Mouse (Mus musculus): ENCODE measurements around the gene Thbs3. TPM values are rescaled to one million over a fixed set of nuclear protein-coding genes. Genes with fewer than 3 reads are reported as not detected.
A peak's percentile ranks its signal among the peaks of the same experiment; 100 is the strongest.

Gene Thbs3
- polyA plus RNA-seq, 1 experiment from 2014 or later: 1.3 TPM

GRCm38 (mm10) chr3:89246261-89247100 is 31.5 kb downstream of the Thbs3 start, which contains the start of gene Trim46:
TSS of gene Trim46 (minus strand) at chr3:89246309.
- H3K4me1 ChIP-seq (ENCODE audit: insufficient read depth): peaks cover 46% of the 10 kb centered on the region
- TF ChIP-seq EP300 (IDR thresholded peaks at IDR 0.05; ENCODE audit: low read depth) (no peak), CTCF (IDR thresholded peaks at IDR 0.05; ENCODE audit: low read depth) (peak; percentile 99)
- peaks cover 5% of the 10 kb centered on the region; the same call in 1 of the 2 replicates for H3K36me3 ChIP-seq (replicated peaks; ENCODE audit: insufficient read depth, low read length)
- DNase-seq (peak; percentile 89), ATAC-seq (peak; percentile 57)
- H3K9ac ChIP-seq (replicated peaks): peak within 1 kb of the TSS; percentile 70
- H3K4me3 ChIP-seq (ENCODE audit: low read depth, low read length): peak within 1 kb of the TSS; percentile 65
- 1% methylated on average over 40 of the region's 42 CpGs for WGBS (ENCODE audit: insufficient replicate concordance)
- H3K9me3 ChIP-seq (ENCODE audit: low read length): no peaks in the 10 kb centered on the region
- H3K27me3 ChIP-seq (ENCODE audit: insufficient read depth, low read length): peaks cover 14% of the 10 kb centered on the region
- H3K4me2 ChIP-seq (ENCODE audit: low read depth, low read length): peak within 1 kb of the TSS; percentile 89
- peak within 1 kb of the TSS; percentile 64 for H3K27ac ChIP-seq (ENCODE audit: low read depth)

- no peak for DNase-seq
- 63% methylated on average over 4 of the region's 4 CpGs for WGBS (ENCODE audit: insufficient replicate concordance)
- no peak overlapping the region for H3K27ac ChIP-seq (ENCODE audit: low read depth)
- no peaks in the 10 kb centered on the region for H3K9me3 ChIP-seq (ENCODE audit: low read length)
- H3K4me1 ChIP-seq (ENCODE audit: insufficient read depth): peaks cover 51% of the 10 kb centered on the region
- peak overlapping the region; percentile 89 for H3K4me2 ChIP-seq (ENCODE audit: low read depth, low read length)
- H3K36me3 ChIP-seq (replicated peaks; ENCODE audit: insufficient read depth, low read length): peaks cover 5% of the 10 kb centered on the region; the same call in 1 of the 2 replicates
- H3K27me3 ChIP-seq (ENCODE audit: insufficient read depth, low read length): peaks cover 14% of the 10 kb centered on the region
- no peak overlapping the region for H3K4me3 ChIP-seq (ENCODE audit: low read depth, low read length)
- TF ChIP-seq CTCF (IDR thresholded peaks at IDR 0.05; ENCODE audit: low read depth): no peak
- TF ChIP-seq EP300 (IDR thresholded peaks at IDR 0.05; ENCODE audit: low read depth): no peak
- H3K9ac ChIP-seq (replicated peaks): no peak overlapping the region
- no peak for ATAC-seq
Measured at GRCm38 (mm10) chr3:89247466-89247865, 32.5 kb downstream of the Thbs3 start.

- DNase-seq: peak; percentile 70
- no peak overlapping the region for H3K4me3 ChIP-seq (ENCODE audit: low read depth, low read length)
- peak; percentile 41 for ATAC-seq
- H3K4me1 ChIP-seq (ENCODE audit: insufficient read depth): peaks cover 33% of the 10 kb centered on the region
- TF ChIP-seq EP300 (IDR thresholded peaks at IDR 0.05; ENCODE audit: low read depth): no peak
- peak; percentile 82 for TF ChIP-seq CTCF (IDR thresholded peaks at IDR 0.05; ENCODE audit: low read depth)
- H3K27me3 ChIP-seq (ENCODE audit: insufficient read depth, low read length): no peaks in the 10 kb centered on the region
- H3K9me3 ChIP-seq (ENCODE audit: low read length): no peaks in the 10 kb centered on the region
- no peak overlapping the region for H3K9ac ChIP-seq (replicated peaks)
- peaks cover 5% of the 10 kb centered on the region; the same call in 1 of the 2 replicates for H3K36me3 ChIP-seq (replicated peaks; ENCODE audit: insufficient read depth, low read length)
- H3K27ac ChIP-seq (ENCODE audit: low read depth): peak overlapping the region; percentile 49
- peak overlapping the region; percentile 65 for H3K4me2 ChIP-seq (ENCODE audit: low read depth, low read length)
- WGBS (ENCODE audit: insufficient replicate concordance): 18% methylated on average over 7 of the region's 7 CpGs
Measured at GRCm38 (mm10) chr3:89250435-89251040, 35.6 kb downstream of the Thbs3 start.

DNA sequence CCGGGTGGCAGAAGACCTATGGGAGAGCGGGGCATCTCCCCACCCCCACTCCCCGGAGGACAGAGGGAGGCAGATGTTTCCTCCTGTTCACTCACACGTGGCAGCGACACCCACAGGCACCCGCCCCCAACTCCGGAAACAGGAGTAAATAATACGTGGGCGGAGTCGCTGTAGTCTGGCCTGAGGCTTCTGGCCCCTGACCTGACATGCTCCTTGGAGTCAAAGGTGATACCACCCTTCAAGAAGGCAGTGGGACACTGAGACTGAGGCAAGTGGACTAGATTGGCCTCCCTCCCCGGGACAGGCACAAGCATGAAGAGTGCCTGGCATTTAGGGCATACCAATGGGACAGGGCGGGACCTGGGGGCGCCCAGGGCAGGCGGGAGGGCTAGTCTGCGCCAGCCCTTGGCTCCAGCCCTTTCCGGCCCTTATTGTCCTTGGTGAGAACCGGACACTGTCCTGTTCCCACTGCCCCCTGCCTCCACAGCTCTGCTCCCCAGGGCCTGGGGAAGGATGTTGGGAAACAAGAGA is 36.5 kb downstream of the Thbs3 start:
- Histone ChIP-seq H3K36me3 (replicated peaks; ENCODE audit: insufficient read depth, low read length) (peaks cover 5% of the 10 kb centered on the region; the same call in 1 of the 2 replicates), H3K4me3 (ENCODE audit: low read depth, low read length) (peak overlapping the region; percentile 32), H3K27me3 (ENCODE audit: insufficient read depth, low read length) (no peaks in the 10 kb centered on the region), H3K4me2 (ENCODE audit: low read depth, low read length) (peak overlapping the region; percentile 65), H3K9me3 (ENCODE audit: low read length) (no peaks in the 10 kb centered on the region), H3K27ac (ENCODE audit: low read depth) (peak overlapping the region; percentile 55), H3K9ac (replicated peaks) (peak overlapping the region; percentile 44), H3K4me1 (ENCODE audit: insufficient read depth) (peaks cover 29% of the 10 kb centered on the region)
- TF ChIP-seq CTCF (IDR thresholded peaks at IDR 0.05; ENCODE audit: low read depth): 0 out of 2 replicates have a peak, but pooled peaks have one; percentile 13
- no peak for TF ChIP-seq EP300 (IDR thresholded peaks at IDR 0.05; ENCODE audit: low read depth)
- peak; percentile 73 for DNase-seq
- ATAC-seq: peak; percentile 66
- 2% methylated on average over 17 of the region's 17 CpGs for WGBS (ENCODE audit: insufficient replicate concordance)

DNA sequence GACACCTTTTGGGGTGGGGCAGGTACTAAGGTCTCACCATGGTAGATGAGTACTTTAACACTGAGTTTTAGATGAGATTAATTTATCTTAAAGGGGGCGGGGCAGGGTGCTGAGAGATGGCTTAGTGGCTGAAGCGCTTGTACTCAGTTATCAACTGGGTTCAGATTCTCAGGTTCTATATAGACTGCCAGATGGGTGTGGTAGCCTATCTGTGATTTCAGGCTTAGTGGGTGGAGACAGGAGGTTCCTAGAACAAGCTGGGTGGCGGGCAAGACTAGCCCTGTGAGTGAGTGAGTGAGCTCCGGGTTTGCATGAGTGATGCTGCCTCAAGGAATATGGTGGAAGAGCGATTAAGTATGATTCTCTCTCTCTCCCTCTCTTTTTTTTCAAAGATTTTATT is 40.0 kb downstream of the Thbs3 start:
- Histone ChIP-seq H3K9me3 (ENCODE audit: low read length) (no peaks in the 10 kb centered on the region), H3K4me3 (ENCODE audit: low read depth, low read length) (no peak overlapping the region), H3K27ac (ENCODE audit: low read depth) (no peak overlapping the region), H3K9ac (replicated peaks) (no peak overlapping the region), H3K4me1 (ENCODE audit: insufficient read depth) (peaks cover 15% of the 10 kb centered on the region), H3K36me3 (replicated peaks; ENCODE audit: insufficient read depth, low read length) (no peaks in the 10 kb centered on the region), H3K4me2 (ENCODE audit: low read depth, low read length) (no peak overlapping the region), H3K27me3 (ENCODE audit: insufficient read depth, low read length) (no peaks in the 10 kb centered on the region)
- TF ChIP-seq CTCF (IDR thresholded peaks at IDR 0.05; ENCODE audit: low read depth) (no peak), EP300 (IDR thresholded peaks at IDR 0.05; ENCODE audit: low read depth) (no peak)
- 73% methylated on average over 5 of the region's 5 CpGs for WGBS (ENCODE audit: insufficient replicate concordance)
- DNase-seq: no peak
- no peak for ATAC-seq

DNA sequence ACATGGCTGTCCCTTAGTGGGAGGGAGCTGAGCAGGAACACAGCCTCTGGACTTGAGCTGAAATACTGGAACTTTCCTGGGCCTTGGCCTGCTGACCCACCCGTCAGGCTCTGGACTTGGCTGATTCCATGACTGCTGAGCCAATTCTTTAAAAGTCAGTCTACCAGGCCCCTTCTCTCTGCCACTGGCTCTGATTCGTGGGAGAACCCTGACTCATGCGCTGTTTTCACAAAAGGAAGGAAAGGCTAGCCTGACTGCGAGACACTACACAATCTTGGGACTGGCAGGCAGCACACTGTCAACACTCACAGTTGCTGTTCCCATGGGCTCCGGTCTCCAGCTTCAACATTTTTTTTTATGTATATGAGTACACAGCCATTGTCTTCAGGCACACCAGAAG is 41.2 kb downstream of the Thbs3 start:
- H3K27ac ChIP-seq (ENCODE audit: low read depth): no peak overlapping the region
- 64% methylated on average over 5 of the region's 5 CpGs for WGBS (ENCODE audit: insufficient replicate concordance)
- no peak overlapping the region for H3K4me3 ChIP-seq (ENCODE audit: low read depth, low read length)
- TF ChIP-seq CTCF (IDR thresholded peaks at IDR 0.05; ENCODE audit: low read depth) (no peak), EP300 (IDR thresholded peaks at IDR 0.05; ENCODE audit: low read depth) (no peak)
- no peaks in the 10 kb centered on the region for H3K9me3 ChIP-seq (ENCODE audit: low read length)
- ATAC-seq (0 out of 2 replicates have a peak, but pooled peaks have one; percentile 22), DNase-seq (no peak)
- H3K36me3 ChIP-seq (replicated peaks; ENCODE audit: insufficient read depth, low read length): no peaks in the 10 kb centered on the region
- H3K27me3 ChIP-seq (ENCODE audit: insufficient read depth, low read length): no peaks in the 10 kb centered on the region
- H3K4me2 ChIP-seq (ENCODE audit: low read depth, low read length): no peak overlapping the region
- no peak overlapping the region for H3K9ac ChIP-seq (replicated peaks)
- H3K4me1 ChIP-seq (ENCODE audit: insufficient read depth): peaks cover 8% of the 10 kb centered on the region
